Mouse (Mus musculus) kidney, embryonic 16.5 days (tissue): Measurements from ENCODE around the gene Lrig2. TPM values are rescaled to one million over a fixed set of nuclear protein-coding genes. Genes with fewer than 3 reads are reported as not detected.
"Not testable (repeated sequence)": the region's sequence is repeated elsewhere in the genome, so short reads cannot be mapped to it uniquely, and the experiment has no call there.

Experiments used
- ATAC-seq: fragments of 200-750 bp; cut with Nextera tagmentation; 2 replicates; pipeline ENCODE4 v1.8.0; 2017; ENCODE audit warnings: moderate TSS enrichment; ENCODE audit not compliant: low FRiP score, low TSS enrichment
- H3K27ac ChIP-seq: fragments of 300-500 bp; sonication (generic); 2 replicates; pipeline ENCODE4 v1.5.1; 2014; ENCODE audit warnings: low read length
- H3K27me3 ChIP-seq: fragments of 300-500 bp; sonication (generic); 2 replicates; pipeline ENCODE4 v1.6.1; 2014; ENCODE audit warnings: low read length, control low read depth, mixed read lengths; ENCODE audit not compliant: insufficient read depth
- H3K36me3 ChIP-seq: fragments of 300-500 bp; sonication (generic); 2 replicates; pipeline ENCODE4 v1.6.1; 2014; ENCODE audit warnings: low read length, control low read depth, mixed read lengths; ENCODE audit not compliant: insufficient read depth
- H3K4me1 ChIP-seq: fragments of 300-500 bp; sonication (generic); 2 replicates; pipeline ENCODE4 v1.6.1; 2014; ENCODE audit warnings: low read length, control low read depth, mixed read lengths; ENCODE audit not compliant: insufficient read depth
- H3K4me2 ChIP-seq: fragments of 300-500 bp; sonication (generic); replicated peaks from 2 replicates; pipeline ENCODE4 v1.6.1; 2014; ENCODE audit warnings: low read depth, low read length
- H3K4me3 ChIP-seq: fragments of 300-500 bp; sonication (generic); 2 replicates; pipeline ENCODE4 v1.5.1; 2014; ENCODE audit warnings: mild to moderate bottlenecking, low read length
- H3K9ac ChIP-seq: fragments of 300-500 bp; sonication (generic); replicated peaks from 2 replicates; pipeline ENCODE4 v1.6.1; 2014; ENCODE audit warnings: low read length
- H3K9me3 ChIP-seq: fragments of 300-500 bp; sonication (generic); 2 replicates; pipeline ENCODE4 v1.6.1; 2016; ENCODE audit warnings: low read length, control low read depth
- WGBS: fragments of 180-500 bp; shearing (Covaris S2); extraction: QIAGEN DNeasy Blood & Tissue Kit; methylation state at CpG from one replicate; pipeline ENCODE4 v1.1.7; 2014; 5-methylcytosine and 5-hydroxymethylcytosine counted together
- polyA plus RNA-seq: library from polyadenylated mRNA; unstranded; fragments of >200 nt; fragmentation: Nextera tagmentation; extraction: Ambion mirVana; gene quantifications from 2 replicates; pipeline ENCODE4 v1.2.1, GENCODE M21; 2015

The Lrig2 gene
- polyA plus RNA-seq, 1 experiment from 2014 or later = 15.6 TPM

DNA sequence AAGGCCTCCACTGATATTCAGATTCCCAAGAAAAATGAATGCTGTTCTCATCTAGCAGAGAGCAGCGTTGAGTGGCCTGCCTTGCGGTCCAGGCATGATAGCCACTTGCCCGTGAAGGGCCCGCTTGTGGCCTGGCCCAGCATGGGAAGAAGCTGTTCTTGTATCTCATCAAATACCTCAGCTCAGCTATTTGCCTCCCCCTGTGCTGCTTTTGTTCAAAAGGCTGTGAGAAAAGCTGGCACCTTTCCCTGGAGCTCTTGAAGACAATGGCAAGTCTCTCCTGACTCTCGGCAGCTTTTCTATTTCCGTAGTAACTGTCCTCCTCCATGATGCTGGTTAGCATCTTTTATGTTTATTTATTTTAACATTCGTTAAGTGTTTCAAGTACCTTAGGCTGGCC is 74.1 kb downstream of the Lrig2 start:
- Histone ChIP-seq H3K4me3 (no peak overlapping the region), H3K9ac (no peak overlapping the region), H3K27ac (no peak overlapping the region), H3K4me1 (peaks cover 17% of the 10 kb centered on the region; the same call in 1 of the 2 replicates), H3K9me3 (no peaks in the 10 kb centered on the region), H3K27me3 (no peaks in the 10 kb centered on the region), H3K4me2 (no peak overlapping the region), H3K36me3 (no peaks in the 10 kb centered on the region)
- 84% methylated on average over 7 of the region's 7 CpGs for WGBS
- ATAC-seq = no peak

DNA sequence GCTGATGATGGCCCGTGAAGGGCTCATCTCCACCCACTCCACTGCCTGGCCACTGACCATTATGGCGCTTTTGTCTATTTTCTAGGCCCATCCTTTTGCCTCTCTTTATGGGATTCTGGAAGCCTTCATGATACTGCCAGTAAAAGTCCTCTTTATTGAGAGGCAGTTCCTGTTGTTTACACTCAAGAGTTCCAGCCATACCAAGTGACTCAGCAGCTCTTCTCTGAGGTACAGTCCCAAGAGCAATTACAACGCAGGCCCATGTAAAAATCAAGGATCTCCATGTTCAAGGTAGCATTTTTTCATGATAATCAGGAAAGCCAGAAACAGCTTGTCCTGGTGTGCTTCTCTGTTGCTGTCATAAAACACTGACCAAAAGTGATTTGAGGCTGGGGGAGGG is 75.8 kb downstream of the Lrig2 start:
- Histone ChIP-seq H3K36me3 (no peaks in the 10 kb centered on the region), H3K27me3 (no peaks in the 10 kb centered on the region), H3K4me3 (no peak overlapping the region), H3K9me3 (no peaks in the 10 kb centered on the region), H3K4me2 (no peak overlapping the region), H3K4me1 (peaks cover 14% of the 10 kb centered on the region), H3K27ac (no peak overlapping the region), H3K9ac (no peak overlapping the region)
- no peak for ATAC-seq
- 91% methylated on average over 3 of the region's 3 CpGs for WGBS

DNA sequence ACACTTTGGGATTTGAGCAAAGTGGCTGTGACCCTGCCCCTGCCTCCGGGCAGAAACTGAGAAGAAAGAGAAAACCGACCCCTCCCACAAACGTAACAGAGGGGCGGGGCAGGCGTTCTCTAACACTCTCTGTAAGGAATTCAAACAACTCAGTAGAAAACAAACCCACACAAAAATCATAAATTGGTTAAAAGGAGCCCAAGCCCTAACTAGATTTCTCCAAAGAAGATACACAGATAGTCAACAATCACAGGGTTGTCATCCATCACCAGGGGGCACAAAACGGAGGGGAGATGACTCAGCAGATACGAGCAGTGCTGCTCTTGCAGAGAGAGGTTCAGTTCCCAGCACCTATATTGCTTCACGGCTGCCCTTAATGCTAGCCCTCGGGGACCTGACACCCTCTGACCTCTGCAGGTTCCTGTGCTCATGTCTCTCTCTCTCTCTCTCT is 77.4 kb downstream of the Lrig2 start:
- peak overlapping the region; percentile 39; the same call in 1 of the 2 replicates for H3K9ac ChIP-seq
- H3K4me2 ChIP-seq = peak overlapping the region; percentile 52
- H3K27ac ChIP-seq = no peak overlapping the region
- WGBS = 5% methylated on average over 9 of the region's 9 CpGs
- ATAC-seq = no peak
- no peaks in the 10 kb centered on the region for H3K9me3 ChIP-seq
- no peaks in the 10 kb centered on the region for H3K36me3 ChIP-seq
- no peaks in the 10 kb centered on the region for H3K27me3 ChIP-seq
- peak overlapping the region; percentile 28 for H3K4me3 ChIP-seq
- peaks cover 17% of the 10 kb centered on the region for H3K4me1 ChIP-seq

DNA sequence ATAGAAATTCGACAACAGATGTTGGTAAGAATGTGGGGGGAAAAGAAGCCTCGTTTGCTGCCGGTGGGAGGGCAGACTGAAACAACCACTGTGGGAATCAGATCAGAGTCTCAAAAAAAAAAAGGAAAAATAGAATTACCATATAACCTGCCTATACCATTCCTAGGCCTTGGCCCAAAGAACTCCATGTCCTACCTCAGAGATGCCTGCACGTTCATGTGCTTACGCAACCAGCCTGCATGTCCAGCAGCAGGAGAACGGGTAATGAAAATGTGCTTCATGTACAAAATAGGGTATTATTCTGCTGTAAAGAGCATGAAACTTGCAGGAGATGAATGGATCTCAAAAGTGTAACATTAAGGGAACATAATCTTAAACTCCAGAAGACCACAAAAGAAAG is 79.1 kb downstream of the Lrig2 start:
- no peak overlapping the region for H3K4me3 ChIP-seq
- H3K9ac ChIP-seq = no peak overlapping the region
- no peaks in the 10 kb centered on the region for H3K9me3 ChIP-seq
- no peaks in the 10 kb centered on the region for H3K36me3 ChIP-seq
- no peak overlapping the region for H3K27ac ChIP-seq
- peaks cover 17% of the 10 kb centered on the region for H3K4me1 ChIP-seq
- no peaks in the 10 kb centered on the region for H3K27me3 ChIP-seq
- no peak for ATAC-seq
- WGBS = 83% methylated on average over 6 of the region's 6 CpGs
- no peak overlapping the region for H3K4me2 ChIP-seq

DNA sequence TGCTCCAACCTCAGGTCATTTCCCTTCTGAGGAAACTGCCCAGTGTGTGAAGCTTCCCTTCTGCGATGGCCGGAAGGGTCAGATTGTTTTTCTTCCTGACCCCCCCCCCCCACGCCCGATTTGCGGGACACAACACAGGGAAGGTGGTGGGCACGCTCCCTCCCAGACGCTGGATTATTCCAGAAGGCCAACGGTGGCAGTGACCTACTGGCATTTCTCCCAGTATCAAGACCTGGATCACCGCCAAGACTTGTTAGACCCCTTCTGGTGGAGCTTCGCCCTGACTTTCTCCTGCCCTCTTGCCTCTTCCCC is 79.9 kb downstream of the Lrig2 start:
- Histone ChIP-seq H3K27me3 (no peaks in the 10 kb centered on the region), H3K4me2 (0 out of 2 replicates have a peak overlapping the region, but pooled peaks have one; percentile 5), H3K36me3 (no peaks in the 10 kb centered on the region), H3K4me3 (no peak overlapping the region), H3K9me3 (no peaks in the 10 kb centered on the region), H3K9ac (no peak overlapping the region), H3K4me1 (peaks cover 17% of the 10 kb centered on the region), H3K27ac (peak overlapping the region; percentile 34; the same call in 1 of the 2 replicates)
- ATAC-seq = no peak
- WGBS = 15% methylated on average over 10 of the region's 10 CpGs

DNA sequence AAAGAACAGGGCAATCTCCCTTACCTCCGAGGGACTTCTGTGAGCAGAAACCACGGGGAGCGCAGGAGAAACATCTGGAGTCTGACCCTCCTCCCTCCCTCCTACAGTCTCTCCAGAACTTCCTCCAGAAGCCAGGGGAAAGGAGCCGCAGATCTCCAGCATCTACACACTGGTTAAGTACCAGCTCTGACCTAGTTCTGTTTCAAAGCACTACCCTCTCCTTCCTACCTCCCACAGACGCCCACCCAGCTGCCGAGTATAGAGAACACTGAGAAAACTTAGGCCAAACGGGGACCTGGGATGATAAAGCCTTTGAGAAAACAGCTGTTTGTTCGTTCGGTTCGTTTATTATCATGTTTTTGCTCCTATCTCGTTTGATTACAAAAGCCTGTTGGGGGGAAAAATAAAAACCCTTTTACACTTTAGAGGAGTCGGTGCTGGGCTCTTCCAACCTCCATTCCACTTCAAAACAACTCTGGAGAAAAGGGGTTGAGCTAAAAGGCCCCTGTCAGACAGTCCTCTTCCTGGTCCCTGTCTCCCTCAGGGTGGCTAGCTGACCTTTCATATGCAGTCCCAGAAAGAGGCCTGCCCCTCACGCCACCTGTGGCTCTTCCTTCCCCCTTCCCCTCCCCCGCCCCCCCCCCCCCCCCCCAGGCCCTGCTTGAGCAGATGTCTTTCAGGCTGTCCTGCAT is 80.4 kb downstream of the Lrig2 start:
- H3K4me3 ChIP-seq = no peak overlapping the region
- no peaks in the 10 kb centered on the region for H3K36me3 ChIP-seq
- no peaks in the 10 kb centered on the region for H3K9me3 ChIP-seq
- H3K27ac ChIP-seq = peak overlapping the region; percentile 70; the same call in 1 of the 2 replicates
- H3K4me1 ChIP-seq = peaks cover 17% of the 10 kb centered on the region
- peak; percentile 79 for ATAC-seq
- 0 out of 2 replicates have a peak overlapping the region, but pooled peaks have one; percentile 8 for H3K9ac ChIP-seq
- H3K27me3 ChIP-seq = no peaks in the 10 kb centered on the region
- peak overlapping the region; percentile 5; the same call in 1 of the 2 replicates for H3K4me2 ChIP-seq
- WGBS = 17% methylated on average over 12 of the region's 14 CpGs

DNA sequence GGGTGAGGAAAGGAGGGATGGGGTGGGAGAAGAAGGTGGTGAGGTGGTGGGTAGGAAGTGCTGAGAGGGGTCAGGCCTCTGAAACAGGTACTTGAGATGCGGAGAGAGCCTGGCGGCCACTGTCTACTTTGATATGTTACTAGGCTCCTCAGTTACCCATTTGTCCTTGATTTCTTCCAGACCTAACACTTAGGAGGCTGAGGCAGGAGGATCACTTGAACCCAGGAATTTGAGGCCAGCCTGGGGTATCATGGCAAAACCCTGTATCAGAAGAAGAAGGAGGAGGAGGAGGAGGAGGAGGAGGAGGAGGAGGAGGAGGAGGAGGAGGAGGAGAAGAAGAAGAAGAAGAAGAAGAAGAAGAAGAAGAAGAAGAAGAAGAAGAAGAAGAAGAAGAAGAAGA is 84.4 kb downstream of the Lrig2 start:
- not testable (repeated sequence) for H3K36me3 ChIP-seq, ATAC-seq, H3K27me3 ChIP-seq, H3K4me3 ChIP-seq, H3K9ac ChIP-seq, H3K9me3 ChIP-seq, H3K27ac ChIP-seq, H3K4me2 ChIP-seq
- H3K4me1 ChIP-seq = peaks cover 17% of the 10 kb centered on the region
- WGBS = 96% methylated on average over 2 of the region's 2 CpGs

DNA sequence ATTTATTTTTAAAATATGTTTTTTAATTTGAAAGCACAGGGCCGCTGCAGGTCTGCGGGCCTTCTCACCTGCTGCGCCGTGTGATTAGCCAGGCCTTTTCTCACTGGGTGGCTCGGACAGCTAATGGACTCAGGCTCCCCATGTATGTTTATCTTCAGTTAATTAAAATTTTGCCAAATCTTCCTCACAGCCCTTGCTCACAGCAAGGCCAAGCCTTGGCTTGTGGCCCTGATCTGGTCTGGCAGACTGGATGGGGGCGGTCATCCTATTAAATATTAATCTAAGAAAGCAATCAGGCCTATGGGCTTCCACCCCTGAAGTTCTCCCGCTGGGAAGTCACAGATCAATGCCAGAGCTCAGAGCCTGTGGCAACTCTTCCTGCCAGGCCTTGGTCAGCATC is 87.4 kb downstream of the Lrig2 start:
- peak; percentile 87 for ATAC-seq
- WGBS = 72% methylated on average over 7 of the region's 7 CpGs
- peak overlapping the region; percentile 66 for H3K27ac ChIP-seq

DNA sequence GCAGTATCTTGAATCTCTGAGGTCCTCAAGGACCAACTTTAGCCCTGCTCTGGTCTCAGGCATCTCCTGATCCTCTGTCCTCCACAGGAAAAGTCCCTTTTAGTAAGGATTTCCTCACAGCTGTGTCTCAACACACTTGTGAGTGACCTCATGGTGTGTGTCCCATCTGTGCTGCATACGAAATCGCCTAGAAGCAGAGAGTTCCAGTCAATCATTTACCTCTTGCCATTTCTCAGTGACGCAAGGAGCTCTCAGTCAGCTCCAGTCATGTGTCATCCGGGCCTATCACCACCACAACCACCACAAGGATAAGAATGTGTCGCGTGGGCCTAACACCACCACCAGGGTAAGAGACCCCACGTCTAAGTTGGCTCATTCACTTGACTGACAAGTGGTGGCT is 90.8 kb downstream of the Lrig2 start:
- Histone ChIP-seq H3K36me3 (no peaks in the 10 kb centered on the region), H3K9ac (no peak overlapping the region), H3K9me3 (no peaks in the 10 kb centered on the region), H3K4me2 (no peak overlapping the region), H3K27me3 (no peaks in the 10 kb centered on the region), H3K4me3 (no peak overlapping the region), H3K27ac (no peak overlapping the region), H3K4me1 (0 out of 2 replicates have a peak, but pooled peaks cover 11% of the 10 kb centered on the region)
- ATAC-seq = peak; percentile 51; the same call in 1 of the 2 replicates
- WGBS = 81% methylated on average over 7 of the region's 7 CpGs

More for the DNA sequence above, 87.4 kb downstream of the Lrig2 start:
- Histone ChIP-seq H3K27me3 (no peaks in the 10 kb centered on the region), H3K36me3 (no peaks in the 10 kb centered on the region), H3K9ac (no peak overlapping the region), H3K4me3 (no peak overlapping the region), H3K9me3 (no peaks in the 10 kb centered on the region), H3K4me1 (0 out of 2 replicates have a peak, but pooled peaks cover 11% of the 10 kb centered on the region), H3K4me2 (no peak overlapping the region)

DNA sequence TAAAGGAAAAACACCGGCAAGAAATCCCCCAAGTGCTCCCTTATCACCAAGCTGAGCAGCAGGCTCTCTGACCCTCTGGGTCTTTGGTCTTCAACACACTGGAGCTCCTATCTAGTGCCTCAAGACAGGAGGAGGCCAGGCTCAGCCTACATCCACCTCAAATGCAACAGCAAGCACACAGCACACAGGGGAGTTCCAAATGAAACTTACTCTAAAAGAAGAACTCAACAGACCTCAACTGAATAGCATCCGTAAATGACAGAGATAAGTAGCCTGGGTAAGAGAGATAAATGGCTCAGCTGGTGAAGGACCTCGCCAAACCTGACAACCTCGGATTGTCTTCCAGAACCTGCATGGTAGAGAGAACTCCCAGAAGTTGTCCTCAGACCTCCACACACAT is 91.7 kb downstream of the Lrig2 start:
- Histone ChIP-seq H3K4me2 (no peak overlapping the region), H3K27ac (no peak overlapping the region), H3K27me3 (no peaks in the 10 kb centered on the region), H3K36me3 (no peaks in the 10 kb centered on the region), H3K9ac (no peak overlapping the region), H3K4me3 (no peak overlapping the region), H3K9me3 (no peaks in the 10 kb centered on the region), H3K4me1 (0 out of 2 replicates have a peak, but pooled peaks cover 7% of the 10 kb centered on the region)
- 73% methylated on average over 4 of the region's 4 CpGs for WGBS
- ATAC-seq = no peak
